Mouse (Mus musculus): ENCODE measurements around the gene Prkag3. TPM values are rescaled to one million over a fixed set of nuclear protein-coding genes. Genes with fewer than 3 reads are reported as not detected.

Gene Prkag3
- total and polyA plus RNA-seq, 2 experiments from 2014 or later = 0.09 to 0.11 TPM

- peaks cover 50% of the 10 kb centered on the region for H3K27me3 ChIP-seq (ENCODE audit: insufficient read depth, low read length)
- 0 out of 2 replicates have a peak, but pooled peaks cover 3% of the 10 kb centered on the region for H3K4me1 ChIP-seq (ENCODE audit: insufficient read depth, low read length)
- no peak for DNase-seq (ENCODE audit: low spot score)
- peak within 1 kb of the TSS; percentile 42 for H3K4me3 ChIP-seq (ENCODE audit: low read depth, low read length)
- no peaks in the 10 kb centered on the region for H3K9me3 ChIP-seq (ENCODE audit: low read length)
- peak within 1 kb of the TSS; percentile 93 for H3K4me2 ChIP-seq (ENCODE audit: low read depth, low read length, poor library complexity, severe bottlenecking)
- H3K36me3 ChIP-seq (ENCODE audit: insufficient read depth, low read length) = no peaks in the 10 kb centered on the region
- no peak within 1 kb of the TSS for H3K27ac ChIP-seq (ENCODE audit: low read depth, low read length)
- 0 out of 2 replicates have a peak within 1 kb of the TSS, but pooled peaks have one; percentile 19 for H3K9ac ChIP-seq (replicated peaks; ENCODE audit: low read length, poor library complexity, severe bottlenecking)
- 0% methylated on average over 3 of the region's 8 CpGs for WGBS
- no peak for TF ChIP-seq CTCF (IDR thresholded peaks at IDR 0.05)
- no peak for ATAC-seq (ENCODE audit: low FRiP score)
Observed at GRCm38 (mm10) chr1:74771845-74771930, 22.7 kb upstream of the Prkag3 start, which contains the start of gene Wnt6. TSS of gene Wnt6 (plus strand) at chr1:74771892.

DNA sequence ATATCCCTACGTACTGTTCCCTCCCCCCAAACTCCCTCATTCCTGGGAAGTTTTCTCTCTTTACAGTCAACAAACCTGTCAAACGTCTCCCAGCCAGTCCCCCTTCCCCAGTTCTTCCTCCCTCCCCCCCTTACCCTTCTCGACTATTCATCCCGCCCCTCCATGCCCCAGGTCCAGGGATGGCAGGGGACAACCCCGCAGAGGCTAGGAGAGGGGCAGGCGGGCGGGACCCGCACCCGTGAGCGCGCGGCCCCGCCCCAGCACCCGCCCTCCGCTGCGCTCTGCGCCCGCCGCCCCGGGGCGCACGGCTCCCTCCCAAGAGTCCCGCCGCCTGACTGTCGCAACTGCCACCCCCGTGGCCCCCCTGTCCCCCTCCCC is 22.4 kb upstream of the Prkag3 start:
- peaks cover 50% of the 10 kb centered on the region for H3K27me3 ChIP-seq (ENCODE audit: insufficient read depth, low read length)
- H3K36me3 ChIP-seq (ENCODE audit: insufficient read depth, low read length) = no peaks in the 10 kb centered on the region
- peak overlapping the region; percentile 93 for H3K4me2 ChIP-seq (ENCODE audit: low read depth, low read length, poor library complexity, severe bottlenecking)
- H3K9me3 ChIP-seq (ENCODE audit: low read length) = no peaks in the 10 kb centered on the region
- 0 out of 2 replicates have a peak, but pooled peaks cover 3% of the 10 kb centered on the region for H3K4me1 ChIP-seq (ENCODE audit: insufficient read depth, low read length)
- peak; percentile 36; the same call in 1 of the 2 replicates for ATAC-seq (ENCODE audit: low FRiP score)
- 0% methylated on average over 19 of the region's 26 CpGs for WGBS
- H3K27ac ChIP-seq (ENCODE audit: low read depth, low read length) = no peak overlapping the region
- H3K4me3 ChIP-seq (ENCODE audit: low read depth, low read length) = peak overlapping the region; percentile 42
- no peak for TF ChIP-seq CTCF (IDR thresholded peaks at IDR 0.05)
- 0 out of 2 replicates have a peak overlapping the region, but pooled peaks have one; percentile 19 for H3K9ac ChIP-seq (replicated peaks; ENCODE audit: low read length, poor library complexity, severe bottlenecking)
- no peak for DNase-seq (ENCODE audit: low spot score)

DNA sequence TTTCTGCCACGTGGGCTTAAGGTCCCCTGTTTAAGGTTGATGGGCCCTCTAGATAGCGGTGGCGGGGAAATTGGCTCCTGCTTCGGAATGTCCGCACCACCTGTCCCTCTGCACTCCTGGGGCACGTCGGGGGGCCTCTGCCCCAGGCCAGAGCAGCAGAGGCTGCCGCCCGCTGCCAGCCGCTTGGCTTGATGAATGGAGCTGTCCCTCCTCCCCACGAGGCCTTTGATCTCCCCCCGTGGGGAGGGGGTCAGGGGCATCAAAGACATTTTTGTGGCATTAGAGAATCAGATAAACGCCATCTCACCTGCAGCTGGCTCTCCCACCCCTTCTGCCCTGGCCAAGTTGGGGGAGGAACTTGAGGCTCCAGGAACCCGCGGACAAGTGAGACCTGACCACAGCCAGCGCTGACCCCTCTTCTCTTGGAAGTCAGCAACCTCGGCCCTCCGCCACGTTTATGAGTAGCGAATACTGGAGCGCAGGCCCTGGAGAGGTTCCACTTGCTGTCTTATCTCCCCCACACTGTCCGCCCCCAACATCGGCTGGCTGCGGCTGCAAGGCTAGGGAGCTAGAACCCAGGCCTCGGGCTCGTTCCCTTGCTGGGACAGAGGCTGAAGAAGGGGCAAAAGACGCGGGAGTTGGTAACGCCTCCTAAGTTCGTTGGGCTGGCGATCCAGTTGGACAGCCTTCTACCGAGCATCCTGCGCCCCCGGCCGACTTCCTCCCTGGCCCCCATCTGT is 21.9 kb upstream of the Prkag3 start:
- WGBS = 2% methylated on average over 35 of the region's 35 CpGs
- DNase-seq (ENCODE audit: low spot score) = no peak

GRCm38 (mm10) chr1:74763081-74763480 is 14.1 kb upstream of the Prkag3 start:
- 0 out of 2 replicates have a peak, but pooled peaks cover 3% of the 10 kb centered on the region for H3K27me3 ChIP-seq (ENCODE audit: insufficient read depth, low read length)
- WGBS = 7% methylated on average over 6 of the region's 6 CpGs
- ATAC-seq (ENCODE audit: low FRiP score) (no peak), DNase-seq (ENCODE audit: low spot score) (peak; percentile 85)
- H3K4me3 ChIP-seq (ENCODE audit: low read depth, low read length) = no peak overlapping the region
- H3K36me3 ChIP-seq (ENCODE audit: insufficient read depth, low read length) = no peaks in the 10 kb centered on the region
- no peak overlapping the region for H3K9ac ChIP-seq (replicated peaks; ENCODE audit: low read length, poor library complexity, severe bottlenecking)
- no peaks in the 10 kb centered on the region for H3K4me1 ChIP-seq (ENCODE audit: insufficient read depth, low read length)
- peak; percentile 72 for TF ChIP-seq CTCF (IDR thresholded peaks at IDR 0.05)
- no peaks in the 10 kb centered on the region for H3K9me3 ChIP-seq (ENCODE audit: low read length)
- H3K27ac ChIP-seq (ENCODE audit: low read depth, low read length) = no peak overlapping the region
- H3K4me2 ChIP-seq (ENCODE audit: low read depth, low read length, poor library complexity, severe bottlenecking) = no peak overlapping the region

More for the DNA sequence above, 21.9 kb upstream of the Prkag3 start:
- Histone ChIP-seq H3K9ac (replicated peaks; ENCODE audit: low read length, poor library complexity, severe bottlenecking) (0 out of 2 replicates have a peak overlapping the region, but pooled peaks have one; percentile 19), H3K4me3 (ENCODE audit: low read depth, low read length) (peak overlapping the region; percentile 42), H3K9me3 (ENCODE audit: low read length) (no peaks in the 10 kb centered on the region), H3K27me3 (ENCODE audit: insufficient read depth, low read length) (peaks cover 50% of the 10 kb centered on the region), H3K36me3 (ENCODE audit: insufficient read depth, low read length) (no peaks in the 10 kb centered on the region), H3K4me2 (ENCODE audit: low read depth, low read length, poor library complexity, severe bottlenecking) (peak overlapping the region; percentile 93), H3K27ac (ENCODE audit: low read depth, low read length) (no peak overlapping the region), H3K4me1 (ENCODE audit: insufficient read depth, low read length) (0 out of 2 replicates have a peak, but pooled peaks cover 3% of the 10 kb centered on the region)
- no peak for TF ChIP-seq CTCF (IDR thresholded peaks at IDR 0.05)
- no peak for ATAC-seq (ENCODE audit: low FRiP score)

- Histone ChIP-seq H3K9ac (replicated peaks; ENCODE audit: low read length, poor library complexity, severe bottlenecking) (no peak overlapping the region), H3K36me3 (ENCODE audit: insufficient read depth, low read length) (no peaks in the 10 kb centered on the region), H3K27me3 (ENCODE audit: insufficient read depth, low read length) (0 out of 2 replicates have a peak, but pooled peaks cover 3% of the 10 kb centered on the region), H3K4me2 (ENCODE audit: low read depth, low read length, poor library complexity, severe bottlenecking) (no peak overlapping the region), H3K4me1 (ENCODE audit: insufficient read depth, low read length) (no peaks in the 10 kb centered on the region), H3K4me3 (ENCODE audit: low read depth, low read length) (no peak overlapping the region), H3K9me3 (ENCODE audit: low read length) (no peaks in the 10 kb centered on the region), H3K27ac (ENCODE audit: low read depth, low read length) (no peak overlapping the region)
- peak; percentile 82 for TF ChIP-seq CTCF (IDR thresholded peaks at IDR 0.05)
- WGBS = 25% methylated on average over 4 of the region's 4 CpGs
- DNase-seq (ENCODE audit: low spot score) = peak; percentile 72
- ATAC-seq (ENCODE audit: low FRiP score) = no peak
Observed at GRCm38 (mm10) chr1:74759773-74760172, 10.8 kb upstream of the Prkag3 start.

DNA sequence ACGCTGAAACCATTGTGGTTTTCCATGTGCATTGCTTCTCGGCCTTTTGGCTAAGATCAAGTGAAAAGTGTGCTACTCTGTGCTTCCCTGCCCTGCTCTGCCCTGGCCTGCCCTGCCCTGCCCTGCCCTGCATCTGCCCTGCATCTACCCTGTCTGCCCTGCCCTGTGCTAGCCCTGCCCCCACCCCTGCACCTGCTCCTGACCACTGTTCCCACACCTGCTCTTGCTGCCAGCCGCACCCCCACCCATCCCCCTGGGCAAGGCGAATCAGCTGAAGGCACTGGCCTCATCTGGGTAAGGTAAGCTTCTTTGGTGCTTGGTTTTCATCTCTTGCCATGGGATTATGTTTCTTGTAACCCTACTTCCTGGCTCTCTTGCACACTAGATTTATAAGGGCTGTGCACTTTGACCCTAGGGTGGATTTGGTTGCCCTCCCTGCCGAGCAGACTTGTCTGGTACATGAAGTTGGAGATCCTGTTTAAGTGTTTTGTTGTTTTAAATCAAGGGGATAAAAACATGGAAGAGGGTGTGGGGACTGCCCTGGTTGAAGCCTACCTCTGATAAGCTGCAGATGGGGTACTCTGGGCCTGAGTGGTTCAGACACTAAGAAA is 5.3 kb upstream of the Prkag3 start:
- Histone ChIP-seq H3K4me3 (ENCODE audit: low read depth, low read length) (no peak overlapping the region), H3K4me2 (ENCODE audit: low read depth, low read length, poor library complexity, severe bottlenecking) (no peak overlapping the region), H3K9me3 (ENCODE audit: low read length) (no peaks in the 10 kb centered on the region), H3K27ac (ENCODE audit: low read depth, low read length) (no peak overlapping the region), H3K9ac (replicated peaks; ENCODE audit: low read length, poor library complexity, severe bottlenecking) (no peak overlapping the region), H3K36me3 (ENCODE audit: insufficient read depth, low read length) (no peaks in the 10 kb centered on the region), H3K4me1 (ENCODE audit: insufficient read depth, low read length) (no peaks in the 10 kb centered on the region), H3K27me3 (ENCODE audit: insufficient read depth, low read length) (no peaks in the 10 kb centered on the region)
- TF ChIP-seq CTCF (IDR thresholded peaks at IDR 0.05) = no peak
- 73% methylated on average over 5 of the region's 5 CpGs for WGBS
- ATAC-seq (ENCODE audit: low FRiP score) (no peak), DNase-seq (ENCODE audit: low spot score) (no peak)

All from midbrain, postnatal 0 days (tissue).